Mouse (Mus musculus): ENCODE data around the gene Emc8.

DNA sequence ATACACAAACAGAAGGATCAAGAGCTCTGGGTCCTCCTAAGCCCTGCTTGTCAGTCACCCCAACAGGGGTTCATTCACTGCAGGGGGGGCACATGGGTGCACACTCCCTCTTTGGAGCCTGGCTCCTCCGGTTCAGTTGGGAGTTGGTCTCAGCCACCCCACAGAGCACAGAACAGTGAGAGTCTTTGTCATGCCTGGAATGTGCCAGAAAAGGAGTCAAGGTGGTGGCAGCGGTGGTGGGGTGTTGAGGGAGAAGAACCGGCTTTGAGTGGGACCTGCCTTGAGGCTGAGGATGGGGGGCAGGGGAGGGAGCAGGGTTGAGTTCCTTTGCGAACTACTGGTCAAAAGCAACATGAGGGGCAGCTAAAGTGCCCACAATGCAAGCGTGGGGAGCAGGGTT lies 38.3 kb downstream of the Emc8 start:
- no peak for TF ChIP-seq CTCF (IDR thresholded peaks at IDR 0.05; ENCODE audit: low read depth)
- no peak for TF ChIP-seq EP300 (IDR thresholded peaks at IDR 0.05; ENCODE audit: low read depth)

Data from liver, embryonic 14.5 days (tissue).